Mouse (Mus musculus): ENCODE results near the gene Asgr1.
"Not testable (repeated sequence)": the region's sequence is repeated elsewhere in the genome, so short reads cannot be mapped to it uniquely, and the experiment has no call there.

Gene Asgr1

DNA sequence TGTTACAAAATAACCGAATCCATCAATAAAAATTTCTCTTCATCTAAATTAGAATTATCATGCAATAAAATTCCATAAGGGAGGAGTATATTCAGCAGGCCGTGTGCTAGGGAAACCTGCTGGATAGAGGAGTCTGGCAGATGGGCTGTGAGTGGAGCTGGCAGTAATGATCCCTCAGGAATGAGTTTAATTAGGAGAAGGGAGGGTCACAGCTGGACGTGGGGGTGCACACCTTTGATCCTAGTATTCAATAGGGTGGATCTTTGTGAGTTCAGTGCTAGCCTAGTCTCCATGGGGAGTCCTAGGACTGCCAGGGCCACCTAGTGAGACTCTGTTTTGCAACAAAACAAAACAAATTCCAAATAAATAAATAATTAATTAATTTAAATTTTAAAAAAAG, 14.4 kb downstream of the Asgr1 start:
- DNase-seq (ENCODE audit: low read depth), result no peak

DNA sequence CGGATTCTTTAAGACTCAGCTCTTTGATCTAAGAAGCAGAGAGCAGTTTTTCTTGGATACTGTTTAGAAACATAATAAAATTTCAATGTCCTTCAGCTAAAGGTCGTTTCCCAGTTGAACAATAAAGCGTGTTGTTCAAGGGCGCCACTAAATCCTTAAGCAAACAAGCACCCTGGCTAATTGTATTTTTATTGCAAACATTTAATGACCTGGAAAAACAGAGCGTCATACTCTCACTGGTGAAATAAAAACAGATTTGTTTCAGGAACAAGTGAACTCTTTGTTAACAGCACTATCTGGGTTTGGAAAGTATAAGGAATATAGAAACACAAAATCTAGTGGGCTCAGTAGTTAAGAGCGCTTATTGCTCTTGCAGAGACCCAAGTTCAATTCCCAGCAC, 16.2 kb downstream of the Asgr1 start:
- DNase-seq (ENCODE audit: low read depth), result no peak

GRCm38 (mm10) chr11:70070603-70071002, 16.7 kb downstream of the Asgr1 start:
- not testable (repeated sequence) for DNase-seq (ENCODE audit: low read depth)

GRCm38 (mm10) chr11:70074379-70075071, 20.6 kb downstream of the Asgr1 start:
- DNase-seq (ENCODE audit: low read depth), result peak; percentile 78

GRCm38 (mm10) chr11:70075581-70075980, 21.7 kb downstream of the Asgr1 start:
- no peak for DNase-seq (ENCODE audit: low read depth)

GRCm38 (mm10) chr11:70077441-70077840, 23.6 kb downstream of the Asgr1 start:
- no peak for DNase-seq (ENCODE audit: low read depth)

- no peak for DNase-seq (ENCODE audit: low read depth)
Observed at GRCm38 (mm10) chr11:70079175-70079574, 25.3 kb downstream of the Asgr1 start.

DNA sequence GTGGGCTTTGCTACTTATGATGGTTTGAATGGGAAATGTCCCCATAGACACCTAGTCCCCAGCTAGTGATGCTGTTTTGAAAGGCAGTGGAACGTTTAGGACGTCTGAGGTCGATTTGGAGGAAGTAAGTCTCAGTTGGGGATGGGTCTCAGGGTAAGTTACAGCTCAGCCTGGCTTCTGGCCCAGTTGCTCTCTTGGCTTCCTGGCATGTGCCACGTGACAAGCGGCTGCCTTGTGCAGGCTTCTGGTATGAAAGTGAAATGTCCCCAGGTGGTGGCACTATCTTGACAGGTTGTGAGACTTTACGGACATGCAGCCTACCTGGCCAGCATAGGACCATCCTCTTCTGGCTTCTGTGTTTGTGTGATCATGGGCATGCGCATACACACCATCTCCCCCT, 26.0 kb downstream of the Asgr1 start:
- DNase-seq (ENCODE audit: low read depth), result peak; percentile 80

- peak; percentile 48 for DNase-seq (ENCODE audit: low read depth)
Observed at GRCm38 (mm10) chr11:70080803-70081590, 27.1 kb downstream of the Asgr1 start.

DNA sequence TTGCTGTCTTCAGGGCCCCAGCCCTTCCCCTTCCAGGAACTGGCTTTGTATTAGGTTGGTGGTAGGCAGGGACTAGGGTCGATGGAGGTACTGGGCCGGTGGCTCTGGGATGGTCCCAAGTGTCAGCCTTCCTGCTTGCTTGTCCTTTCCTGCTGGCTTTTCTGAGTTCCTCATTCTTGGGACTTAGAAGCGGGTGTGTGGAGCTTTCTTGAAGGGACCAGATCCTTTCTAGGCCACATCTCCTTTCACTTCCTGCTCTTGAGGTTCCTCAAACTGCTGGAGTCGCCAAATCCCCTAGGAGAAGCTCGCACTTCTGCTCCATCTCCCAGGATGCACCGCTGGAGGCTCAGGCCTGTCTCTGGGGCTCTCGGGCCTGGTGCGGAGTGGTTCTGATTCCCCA, 30.7 kb downstream of the Asgr1 start:
- DNase-seq (ENCODE audit: low read depth), result no peak

DNA sequence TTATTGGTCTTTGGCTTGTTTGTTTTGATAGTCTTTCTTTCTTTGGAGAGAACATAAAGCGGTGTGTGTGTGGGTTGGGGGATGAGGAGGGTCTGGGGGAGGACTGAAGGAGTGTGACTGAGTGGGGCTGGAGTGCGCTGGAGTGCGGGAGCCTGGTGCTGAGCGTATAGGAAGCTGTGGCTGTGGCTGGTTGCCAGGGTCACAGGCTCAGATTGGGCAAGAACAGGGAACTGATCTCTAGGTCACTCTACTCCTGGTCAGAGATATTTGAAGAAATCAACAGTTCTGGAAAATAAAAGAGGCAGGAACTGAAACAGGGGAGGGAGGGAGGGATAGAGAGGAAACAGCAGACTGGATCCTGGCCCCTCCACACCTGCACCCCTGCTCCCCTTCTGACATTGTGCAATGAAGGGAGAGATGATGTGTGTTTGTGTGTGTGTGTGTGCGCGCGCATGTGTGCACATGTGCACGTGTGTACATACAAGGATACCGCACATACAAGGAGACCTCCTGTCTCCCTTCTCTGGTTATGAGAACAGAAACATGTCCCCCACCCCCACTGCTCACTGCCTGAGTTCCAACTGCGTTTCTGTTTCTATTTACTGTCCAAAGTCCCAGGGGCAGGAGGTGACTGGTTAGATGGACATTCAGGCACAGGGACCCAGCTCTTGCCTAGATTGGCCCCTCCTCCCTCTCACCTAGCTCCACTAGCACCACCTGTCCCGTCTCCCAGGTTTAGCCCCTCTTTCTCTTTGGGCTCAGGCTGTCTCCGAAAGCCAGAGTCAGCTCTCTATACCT, 38.3 kb downstream of the Asgr1 start, which contains the start of gene Asgr2:
Asgr2 (plus strand) TSS at position 659 of the 798 bp plus-strand sequence.
- DNase-seq (ENCODE audit: low read depth), result no peak

- DNase-seq (ENCODE audit: low read depth), result no peak
Observed at GRCm38 (mm10) chr11:70097396-70097795, 43.5 kb downstream of the Asgr1 start.

GRCm38 (mm10) chr11:70099102-70099501, 45.2 kb downstream of the Asgr1 start:
- DNase-seq (ENCODE audit: low read depth), result no peak

GRCm38 (mm10) chr11:70099809-70100208, 45.9 kb downstream of the Asgr1 start:
- no peak for DNase-seq (ENCODE audit: low read depth)

GRCm38 (mm10) chr11:70103701-70104315, 49.9 kb downstream of the Asgr1 start:
- no peak for DNase-seq (ENCODE audit: low read depth)

DNA sequence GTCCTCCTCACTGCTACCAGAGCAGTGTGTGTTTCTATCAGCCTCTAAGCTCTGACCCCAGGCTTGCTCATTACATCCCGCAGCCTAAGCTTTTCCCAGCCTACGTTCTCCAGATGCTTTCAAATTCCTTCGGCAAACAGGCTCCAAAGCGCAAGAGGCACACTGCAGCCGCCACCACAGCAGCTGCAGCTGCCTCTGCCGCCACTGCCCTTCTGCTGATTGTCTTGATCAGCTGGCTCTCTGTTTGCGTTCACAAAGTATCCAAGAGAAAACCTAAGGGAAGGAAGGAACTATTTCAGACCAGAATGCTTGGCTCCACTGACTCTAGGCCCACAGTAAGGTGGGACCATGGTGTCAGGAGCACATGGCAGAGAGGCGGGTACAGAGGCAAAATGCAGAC, 53.2 kb downstream of the Asgr1 start:
- DNase-seq (ENCODE audit: low read depth), result no peak
